Mouse (Mus musculus) lung, postnatal 0 days (tissue): ENCODE data around the gene Ropn1l.

Experiments used
- CTCF ChIP-seq: IDR thresholded peaks from 2 replicates; pipeline ENCODE4 v1.5.1; 2016; ENCODE audit warnings: antibody characterized with exemption, mild to moderate bottlenecking
- EP300 ChIP-seq: IDR thresholded peaks from 2 replicates; pipeline ENCODE4 v1.6.1; 2016; ENCODE audit warnings: antibody characterized with exemption, mild to moderate bottlenecking, control low read depth

GRCm38 (mm10) chr15:31404346-31404745 is 49.2 kb downstream of the Ropn1l start:
- TF ChIP-seq CTCF: no peak
- TF ChIP-seq EP300: no peak
